Mouse (Mus musculus) frontal cortex, adult 2 months (tissue): ENCODE data around the gene Podnl1. TPM values are rescaled to one million over a fixed set of nuclear protein-coding genes. Genes with fewer than 3 reads are reported as not detected.

ENCODE experiments used
- DNase-seq, 2 experiments: peaks; one replicate each; pipeline ENCODE4 v3.0.0; 2022; ENCODE audit warnings: low spot score in 1 of 2; ENCODE audit errors: extremely low spot score in 1 of 2
- polyA plus RNA-seq: library from polyadenylated mRNA; depleted of rRNA; stranded (reverse); fragments of >200 nt; gene quantifications from 2 replicates; pipeline ENCODE4 v1.2.3, GENCODE M21; 2012

The Podnl1 gene
- polyA plus RNA-seq, 1 experiment, result 0.08 TPM

- no peak for DNase-seq
These were observed 953 bp downstream of the Podnl1 start for GRCm38 (mm10) chr8:84126742-84127141.

GRCm38 (mm10) chr8:84127202-84127901, 1.6 kb downstream of the Podnl1 start:
- no peak for DNase-seq

GRCm38 (mm10) chr8:84128277-84128676, 2.5 kb downstream of the Podnl1 start:
- no peak for DNase-seq

GRCm38 (mm10) chr8:84130806-84131205, 5.0 kb downstream of the Podnl1 start:
- DNase-seq, result peak in 1 of 2 experiments; percentile 15

- no peak for DNase-seq
These were observed 6.4 kb downstream of the Podnl1 start for GRCm38 (mm10) chr8:84132225-84132624.

GRCm38 (mm10) chr8:84137848-84138247, 12.1 kb downstream of the Podnl1 start:
- DNase-seq, result no peak

- no peak for DNase-seq
These were observed 15.0 kb downstream of the Podnl1 start for GRCm38 (mm10) chr8:84140838-84141237.

- DNase-seq, result no peak
These were observed 19.0 kb downstream of the Podnl1 start for GRCm38 (mm10) chr8:84144636-84145245.

- peak in 1 of 2 experiments; percentile 13 for DNase-seq
These were observed 21.6 kb downstream of the Podnl1 start for GRCm38 (mm10) chr8:84147324-84147766.

- DNase-seq, result peak; percentile 94 to 97
These were observed 22.2 kb downstream of the Podnl1 start, which contains the start of the genes Cc2d1a and 4930432K21Rik for GRCm38 (mm10) chr8:84147769-84148530. Gene Cc2d1a (minus strand): TSS chr8:84147936. Gene 4930432K21Rik (plus strand): TSS chr8:84148025.

GRCm38 (mm10) chr8:84148531-84148850, 22.7 kb downstream of the Podnl1 start:
- no peak for DNase-seq

- DNase-seq, result no peak
These were observed 23.4 kb downstream of the Podnl1 start for GRCm38 (mm10) chr8:84149181-84149580.

- DNase-seq, result no peak
These were observed 31.8 kb downstream of the Podnl1 start for GRCm38 (mm10) chr8:84157620-84158019.

GRCm38 (mm10) chr8:84167696-84168095, 41.9 kb downstream of the Podnl1 start:
- no peak for DNase-seq

GRCm38 (mm10) chr8:84170096-84170495, 44.3 kb downstream of the Podnl1 start:
- DNase-seq, result no peak

GRCm38 (mm10) chr8:84173861-84174260, 48.1 kb downstream of the Podnl1 start:
- DNase-seq, result no peak

GRCm38 (mm10) chr8:84176560-84176959, 50.8 kb downstream of the Podnl1 start:
- DNase-seq, result no peak

GRCm38 (mm10) chr8:84177405-84177804, 51.6 kb downstream of the Podnl1 start:
- no peak for DNase-seq

- no peak for DNase-seq
These were observed 52.8 kb downstream of the Podnl1 start for GRCm38 (mm10) chr8:84178592-84178991.

- DNase-seq, result no peak
These were observed 54.2 kb downstream of the Podnl1 start for GRCm38 (mm10) chr8:84179946-84180345.

- DNase-seq, result peak in 1 of 2 experiments; percentile 32
These were observed 54.9 kb downstream of the Podnl1 start for GRCm38 (mm10) chr8:84180530-84181190.
